Mouse (Mus musculus): ENCODE results near the gene Rtp2. TPM values are rescaled to one million over a fixed set of nuclear protein-coding genes. Genes with fewer than 3 reads are reported as not detected.

Gene Rtp2
- not detected in 2 replicates for polyA plus RNA-seq (2015; fragmentation: Nextera tagmentation; extraction: Ambion mirVana)

DNA sequence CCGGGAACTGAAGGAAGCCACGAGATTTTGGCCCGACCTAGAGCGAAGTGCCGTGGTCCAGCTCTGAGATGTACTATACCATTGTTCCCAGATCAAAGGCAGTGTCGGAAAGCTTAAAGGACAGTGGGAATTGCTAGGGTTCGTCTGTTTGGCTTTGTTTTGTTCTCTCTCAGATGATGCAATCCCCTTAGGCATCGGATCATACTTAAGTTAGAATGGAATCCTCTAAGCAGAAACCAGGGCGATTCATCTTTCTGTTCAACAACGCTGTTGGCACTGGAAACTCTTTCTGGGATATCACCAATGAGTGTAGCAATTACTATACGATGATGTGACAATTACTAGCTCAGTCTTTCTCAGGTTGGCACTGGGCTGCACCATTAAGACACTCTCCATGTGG lies at the start of gene Rtp2:
Gene Rtp2 (minus strand): TSS at position 101 of the 400 bp plus-strand sequence.
- WGBS, result 82% methylated on average over 11 of the region's 11 CpGs
- H3K36me3 ChIP-seq (ENCODE audit: control insufficient read depth, insufficient read depth, low read length), result no peaks in the 10 kb centered on the region
- H3K9ac ChIP-seq (ENCODE audit: low read length), result no peak within 1 kb of the TSS
- no peak within 1 kb of the TSS for H3K4me2 ChIP-seq (ENCODE audit: low read depth, low read length)
- no peak within 1 kb of the TSS for H3K27ac ChIP-seq (ENCODE audit: low read length)
- no peaks in the 10 kb centered on the region for H3K9me3 ChIP-seq (replicated peaks; ENCODE audit: control insufficient read depth, low read length)
- H3K4me1 ChIP-seq (ENCODE audit: control insufficient read depth, insufficient read depth, low read length), result no peaks in the 10 kb centered on the region
- no peak within 1 kb of the TSS for H3K4me3 ChIP-seq (replicated peaks; ENCODE audit: low read length)
- ATAC-seq (ENCODE audit: insufficient read depth, low FRiP score), result no peak
- H3K27me3 ChIP-seq (ENCODE audit: control insufficient read depth, insufficient read depth, low read length), result no peaks in the 10 kb centered on the region

DNA sequence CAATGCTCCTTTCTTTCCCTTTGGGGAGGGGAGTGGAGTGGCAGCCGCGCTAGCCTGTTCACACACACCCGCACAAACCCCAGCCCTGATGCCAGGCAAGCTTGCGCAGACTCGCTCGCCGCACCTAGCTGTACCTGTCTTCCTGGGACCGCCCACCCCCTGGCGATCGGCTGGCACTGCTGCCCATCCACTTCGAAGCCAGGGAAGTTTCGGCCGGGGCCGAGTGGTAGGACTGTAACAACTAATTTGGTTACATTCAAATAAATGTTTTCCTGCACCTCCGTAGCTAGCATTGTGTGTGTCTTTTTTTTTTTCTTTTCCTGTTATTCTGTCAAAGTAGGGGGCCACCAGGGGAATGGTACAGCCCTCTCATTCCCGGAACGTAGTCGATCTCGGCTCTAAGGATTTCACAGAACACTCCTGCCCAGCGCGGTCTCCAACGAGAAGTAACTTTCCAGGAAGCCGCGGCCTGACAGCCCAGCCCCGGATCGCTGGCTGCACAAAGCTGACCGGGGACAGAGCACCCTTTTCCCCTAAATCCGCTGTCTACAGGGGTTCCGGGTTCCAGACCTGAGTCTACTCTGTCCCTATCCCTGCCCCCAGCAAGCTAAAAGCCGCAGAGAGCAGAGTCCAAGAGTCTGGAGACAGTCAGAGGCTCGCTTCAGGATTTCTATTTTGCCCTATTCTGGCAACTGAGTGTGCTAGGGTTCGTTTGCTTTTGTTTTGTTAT lies 49.0 kb upstream of the Rtp2 start:
- H3K4me2 ChIP-seq (ENCODE audit: low read depth, low read length), result peak overlapping the region; percentile 99
- 0 out of 2 replicates have a peak, but pooled peaks cover 3% of the 10 kb centered on the region for H3K27me3 ChIP-seq (ENCODE audit: control insufficient read depth, insufficient read depth, low read length)
- ATAC-seq (ENCODE audit: insufficient read depth, low FRiP score), result no peak
- H3K4me3 ChIP-seq (replicated peaks; ENCODE audit: low read length), result peak overlapping the region; percentile 43
- H3K27ac ChIP-seq (ENCODE audit: low read length), result no peak overlapping the region
- peaks cover 26% of the 10 kb centered on the region for H3K4me1 ChIP-seq (ENCODE audit: control insufficient read depth, insufficient read depth, low read length)
- H3K36me3 ChIP-seq (ENCODE audit: control insufficient read depth, insufficient read depth, low read length), result no peaks in the 10 kb centered on the region
- WGBS, result 4% methylated on average over 32 of the region's 32 CpGs
- peak overlapping the region; percentile 63 for H3K9ac ChIP-seq (ENCODE audit: low read length)
- no peaks in the 10 kb centered on the region for H3K9me3 ChIP-seq (replicated peaks; ENCODE audit: control insufficient read depth, low read length)

DNA sequence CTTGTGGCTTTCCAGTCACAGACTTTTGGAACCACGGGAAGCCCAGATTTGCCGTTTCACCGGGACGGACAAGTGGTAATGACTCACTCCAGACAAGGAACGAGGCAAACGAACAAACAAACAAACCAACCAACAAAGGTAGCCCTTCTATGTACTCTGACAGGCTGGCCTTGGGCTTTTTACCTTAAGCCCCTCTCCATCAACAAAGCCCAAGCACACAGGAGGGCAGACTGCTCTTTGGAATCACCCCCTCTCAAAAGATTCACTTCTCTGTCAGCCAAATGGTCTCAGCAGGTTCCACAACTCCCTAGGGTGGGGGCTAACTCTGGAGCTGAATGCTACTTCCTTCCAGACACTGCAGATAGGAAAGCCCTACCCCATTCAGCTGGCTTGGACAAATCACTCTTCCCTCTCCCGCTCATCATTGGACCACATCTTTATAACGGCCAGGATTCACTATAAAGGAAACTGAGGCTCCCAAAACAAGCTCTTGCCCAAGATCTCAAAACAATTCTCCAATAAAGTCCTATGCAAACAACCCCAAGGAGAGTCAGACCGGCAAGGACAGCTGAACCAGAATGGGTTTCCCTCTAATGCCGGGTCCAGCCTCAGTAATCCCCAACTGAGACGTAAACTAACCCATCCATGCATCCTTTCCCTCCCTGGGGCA lies 48.1 kb upstream of the Rtp2 start:
- Histone ChIP-seq H3K4me3 (replicated peaks; ENCODE audit: low read length) (peak overlapping the region; percentile 43), H3K9me3 (replicated peaks; ENCODE audit: control insufficient read depth, low read length) (no peaks in the 10 kb centered on the region), H3K27ac (ENCODE audit: low read length) (no peak overlapping the region), H3K4me2 (ENCODE audit: low read depth, low read length) (peak overlapping the region; percentile 99), H3K9ac (ENCODE audit: low read length) (peak overlapping the region; percentile 63), H3K4me1 (ENCODE audit: control insufficient read depth, insufficient read depth, low read length) (peaks cover 26% of the 10 kb centered on the region), H3K27me3 (ENCODE audit: control insufficient read depth, insufficient read depth, low read length) (0 out of 2 replicates have a peak, but pooled peaks cover 3% of the 10 kb centered on the region), H3K36me3 (ENCODE audit: control insufficient read depth, insufficient read depth, low read length) (no peaks in the 10 kb centered on the region)
- 26% methylated on average over 11 of the region's 11 CpGs for WGBS
- ATAC-seq (ENCODE audit: insufficient read depth, low FRiP score), result no peak

DNA sequence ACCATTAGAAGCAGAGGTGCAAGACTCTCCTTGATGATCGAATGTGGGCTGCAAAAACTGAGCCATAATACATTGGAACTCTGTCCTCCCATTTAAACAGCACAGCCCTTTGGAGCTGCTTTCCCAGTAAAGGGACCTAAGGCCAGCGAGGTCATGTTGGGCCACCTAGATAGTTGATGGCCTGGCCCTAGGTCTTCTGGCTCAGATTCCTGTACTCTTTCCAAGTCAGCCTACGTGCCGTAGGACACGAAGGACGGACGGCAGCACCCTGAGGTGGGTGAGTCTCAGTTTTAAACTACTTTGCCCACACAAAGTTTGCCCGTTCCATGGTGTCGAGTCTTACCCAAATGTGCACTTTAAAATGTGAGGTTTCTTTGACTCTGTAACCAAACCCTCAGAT lies 47.3 kb upstream of the Rtp2 start:
- 92% methylated on average over 9 of the region's 9 CpGs for WGBS
- no peak for ATAC-seq (ENCODE audit: insufficient read depth, low FRiP score)
- H3K9ac ChIP-seq (ENCODE audit: low read length), result no peak overlapping the region

DNA sequence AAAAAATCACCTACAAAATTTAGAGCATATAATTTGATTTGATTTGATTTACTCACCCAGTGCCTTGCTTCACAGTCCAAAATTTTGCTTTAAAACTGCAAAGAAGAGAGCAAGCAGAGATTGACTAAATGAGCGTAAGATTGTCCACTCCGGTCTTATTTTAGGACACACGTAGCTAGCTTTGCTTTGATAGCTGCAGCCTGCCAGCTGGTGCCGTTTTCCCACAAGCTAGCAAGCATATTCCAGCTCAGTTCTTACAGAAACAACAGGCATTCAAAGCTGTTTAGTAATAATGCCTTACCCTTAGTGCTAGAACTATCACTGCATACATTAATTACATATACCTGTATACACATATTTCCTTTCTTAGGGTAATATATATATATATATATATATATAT lies 46.3 kb upstream of the Rtp2 start:
- Histone ChIP-seq H3K4me2 (ENCODE audit: low read depth, low read length) (no peak overlapping the region), H3K9me3 (replicated peaks; ENCODE audit: control insufficient read depth, low read length) (no peaks in the 10 kb centered on the region), H3K9ac (ENCODE audit: low read length) (no peak overlapping the region), H3K4me1 (ENCODE audit: control insufficient read depth, insufficient read depth, low read length) (peaks cover 21% of the 10 kb centered on the region), H3K27ac (ENCODE audit: low read length) (no peak overlapping the region), H3K36me3 (ENCODE audit: control insufficient read depth, insufficient read depth, low read length) (no peaks in the 10 kb centered on the region), H3K27me3 (ENCODE audit: control insufficient read depth, insufficient read depth, low read length) (0 out of 2 replicates have a peak, but pooled peaks cover 3% of the 10 kb centered on the region), H3K4me3 (replicated peaks; ENCODE audit: low read length) (no peak overlapping the region)
- no peak for ATAC-seq (ENCODE audit: insufficient read depth, low FRiP score)
- 78% methylated on average over 4 of the region's 4 CpGs for WGBS

More for the DNA sequence above, 47.3 kb upstream of the Rtp2 start:
- Histone ChIP-seq H3K36me3 (ENCODE audit: control insufficient read depth, insufficient read depth, low read length) (no peaks in the 10 kb centered on the region), H3K4me2 (ENCODE audit: low read depth, low read length) (no peak overlapping the region), H3K27ac (ENCODE audit: low read length) (no peak overlapping the region), H3K27me3 (ENCODE audit: control insufficient read depth, insufficient read depth, low read length) (0 out of 2 replicates have a peak, but pooled peaks cover 3% of the 10 kb centered on the region), H3K4me3 (replicated peaks; ENCODE audit: low read length) (no peak overlapping the region), H3K9me3 (replicated peaks; ENCODE audit: control insufficient read depth, low read length) (no peaks in the 10 kb centered on the region), H3K4me1 (ENCODE audit: control insufficient read depth, insufficient read depth, low read length) (peaks cover 26% of the 10 kb centered on the region)

DNA sequence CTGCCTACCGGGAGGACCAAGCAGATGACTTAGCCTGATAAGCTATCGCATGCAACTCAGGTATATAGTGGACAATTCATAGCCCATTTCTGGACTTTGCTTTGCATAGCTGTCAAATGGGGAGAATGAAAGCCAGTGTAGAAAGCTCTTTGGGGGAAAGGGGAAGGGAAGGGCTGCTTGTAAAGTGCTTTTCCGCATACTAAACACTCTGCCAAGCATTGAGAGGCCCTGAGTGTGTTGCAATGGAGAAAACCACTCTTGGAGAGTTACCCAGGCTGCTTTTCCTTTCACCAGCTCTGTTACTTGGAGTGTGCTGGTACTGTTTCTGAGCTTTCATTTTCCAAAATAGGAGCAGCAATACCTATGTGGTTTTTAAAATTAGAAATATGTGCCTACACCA lies 45.5 kb upstream of the Rtp2 start:
- Histone ChIP-seq H3K4me1 (ENCODE audit: control insufficient read depth, insufficient read depth, low read length) (peaks cover 20% of the 10 kb centered on the region), H3K4me3 (replicated peaks; ENCODE audit: low read length) (no peak overlapping the region), H3K27me3 (ENCODE audit: control insufficient read depth, insufficient read depth, low read length) (0 out of 2 replicates have a peak, but pooled peaks cover 3% of the 10 kb centered on the region), H3K9me3 (replicated peaks; ENCODE audit: control insufficient read depth, low read length) (no peaks in the 10 kb centered on the region), H3K4me2 (ENCODE audit: low read depth, low read length) (no peak overlapping the region), H3K27ac (ENCODE audit: low read length) (no peak overlapping the region), H3K9ac (ENCODE audit: low read length) (no peak overlapping the region), H3K36me3 (ENCODE audit: control insufficient read depth, insufficient read depth, low read length) (no peaks in the 10 kb centered on the region)
- no peak for ATAC-seq (ENCODE audit: insufficient read depth, low FRiP score)
- 81% methylated on average over 3 of the region's 3 CpGs for WGBS

DNA sequence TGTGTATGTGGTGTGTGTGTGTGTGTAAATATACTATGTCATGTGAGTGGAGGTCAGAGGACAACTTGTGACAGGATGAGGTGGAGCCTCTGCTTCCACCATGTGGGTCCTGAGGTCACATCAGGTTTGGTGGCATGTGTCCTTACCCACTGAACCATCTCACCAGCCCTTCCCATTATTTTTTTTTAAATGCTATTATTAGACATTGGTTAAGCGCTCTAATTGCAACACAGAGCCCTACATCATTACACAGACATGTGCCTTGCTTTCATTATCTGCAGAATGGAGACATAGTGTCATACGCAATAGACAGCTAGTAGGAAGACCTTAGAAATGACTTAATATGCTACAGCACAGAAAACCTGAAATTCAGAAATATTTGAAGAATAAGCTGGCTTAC lies 44.0 kb upstream of the Rtp2 start:
- no peaks in the 10 kb centered on the region for H3K9me3 ChIP-seq (replicated peaks; ENCODE audit: control insufficient read depth, low read length)
- H3K4me2 ChIP-seq (ENCODE audit: low read depth, low read length), result no peak overlapping the region
- no peak overlapping the region for H3K9ac ChIP-seq (ENCODE audit: low read length)
- H3K27me3 ChIP-seq (ENCODE audit: control insufficient read depth, insufficient read depth, low read length), result 0 out of 2 replicates have a peak, but pooled peaks cover 3% of the 10 kb centered on the region
- WGBS, result 87% methylated on average over 2 of the region's 2 CpGs
- H3K4me3 ChIP-seq (replicated peaks; ENCODE audit: low read length), result no peak overlapping the region
- H3K4me1 ChIP-seq (ENCODE audit: control insufficient read depth, insufficient read depth, low read length), result peaks cover 10% of the 10 kb centered on the region; the same call in 1 of the 2 replicates
- no peak for ATAC-seq (ENCODE audit: insufficient read depth, low FRiP score)
- H3K27ac ChIP-seq (ENCODE audit: low read length), result no peak overlapping the region
- H3K36me3 ChIP-seq (ENCODE audit: control insufficient read depth, insufficient read depth, low read length), result no peaks in the 10 kb centered on the region

DNA sequence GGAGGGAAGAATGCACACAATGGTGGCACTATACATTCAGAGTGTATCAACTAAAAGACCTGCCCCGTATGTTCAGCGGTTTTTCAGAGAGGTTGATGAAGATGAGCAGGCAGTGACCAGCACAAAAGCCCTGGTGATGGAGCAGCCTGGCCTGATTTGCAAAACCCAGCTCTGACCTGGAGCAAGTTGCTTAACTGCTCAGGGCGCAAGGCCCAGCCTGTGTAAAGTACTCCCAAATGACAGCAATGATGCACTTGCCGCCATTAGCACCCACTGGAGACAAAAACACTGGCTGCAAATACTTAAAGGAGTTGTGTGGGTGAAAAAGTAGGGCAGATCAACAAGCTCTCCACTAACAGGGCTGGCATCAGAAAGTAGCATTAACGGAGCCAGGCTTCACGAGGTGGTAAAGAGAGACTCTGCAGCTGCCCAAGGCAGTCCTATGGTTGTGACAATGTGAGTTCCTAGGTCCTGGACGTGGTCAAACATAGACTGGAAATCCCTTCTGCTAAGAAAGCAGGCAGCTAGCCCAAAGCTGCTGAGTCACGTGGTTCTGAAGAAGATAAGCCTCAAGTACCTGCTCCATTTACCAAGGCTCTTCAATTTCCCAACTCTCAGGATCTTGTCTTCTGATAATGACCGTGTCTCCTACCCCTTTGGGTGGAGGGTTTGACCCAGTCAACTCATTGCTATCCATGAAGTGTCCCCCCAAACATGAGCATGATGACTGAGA lies 41.6 kb upstream of the Rtp2 start:
- Histone ChIP-seq H3K9me3 (replicated peaks; ENCODE audit: control insufficient read depth, low read length) (no peaks in the 10 kb centered on the region), H3K27ac (ENCODE audit: low read length) (no peak overlapping the region)
- WGBS, result 88% methylated on average over 9 of the region's 9 CpGs

DNA sequence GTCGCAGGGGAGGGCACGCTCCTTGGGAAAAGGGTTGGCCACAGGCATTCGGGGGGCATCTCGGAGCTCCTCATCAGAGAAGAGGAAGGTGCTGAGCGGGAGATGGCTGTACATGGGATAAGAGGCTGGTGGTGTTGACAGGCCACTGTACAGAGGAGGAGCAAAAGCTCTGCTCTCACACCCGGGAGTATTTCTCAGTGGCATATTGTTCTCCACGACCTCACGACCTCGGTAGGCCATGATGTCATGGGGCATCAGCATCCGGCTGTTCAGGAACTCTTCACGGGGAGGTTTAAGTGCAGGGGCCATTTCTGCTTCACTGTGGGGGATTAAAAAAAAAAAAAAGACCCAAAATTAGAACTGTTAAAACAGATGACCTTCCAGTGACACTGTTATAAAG lies 40.7 kb upstream of the Rtp2 start:
- 81% methylated on average over 11 of the region's 11 CpGs for WGBS
- Histone ChIP-seq H3K4me3 (replicated peaks; ENCODE audit: low read length) (no peak overlapping the region), H3K4me2 (ENCODE audit: low read depth, low read length) (no peak overlapping the region)

More for the DNA sequence above, 41.6 kb upstream of the Rtp2 start:
- no peak for ATAC-seq (ENCODE audit: insufficient read depth, low FRiP score)
- H3K4me2 ChIP-seq (ENCODE audit: low read depth, low read length), result no peak overlapping the region
- no peaks in the 10 kb centered on the region for H3K27me3 ChIP-seq (ENCODE audit: control insufficient read depth, insufficient read depth, low read length)
- no peak overlapping the region for H3K9ac ChIP-seq (ENCODE audit: low read length)
- no peaks in the 10 kb centered on the region for H3K36me3 ChIP-seq (ENCODE audit: control insufficient read depth, insufficient read depth, low read length)
- no peak overlapping the region for H3K4me3 ChIP-seq (replicated peaks; ENCODE audit: low read length)
- no peaks in the 10 kb centered on the region for H3K4me1 ChIP-seq (ENCODE audit: control insufficient read depth, insufficient read depth, low read length)

More for the DNA sequence above, 40.7 kb upstream of the Rtp2 start:
- ATAC-seq (ENCODE audit: insufficient read depth, low FRiP score), result no peak
- no peaks in the 10 kb centered on the region for H3K9me3 ChIP-seq (replicated peaks; ENCODE audit: control insufficient read depth, low read length)
- no peaks in the 10 kb centered on the region for H3K4me1 ChIP-seq (ENCODE audit: control insufficient read depth, insufficient read depth, low read length)
- H3K27me3 ChIP-seq (ENCODE audit: control insufficient read depth, insufficient read depth, low read length), result no peaks in the 10 kb centered on the region
- no peak overlapping the region for H3K9ac ChIP-seq (ENCODE audit: low read length)
- peaks cover 3% of the 10 kb centered on the region for H3K36me3 ChIP-seq (ENCODE audit: control insufficient read depth, insufficient read depth, low read length)
- H3K27ac ChIP-seq (ENCODE audit: low read length), result no peak overlapping the region
